Mouse (Mus musculus) left cerebral cortex, postnatal 25 days (tissue): ENCODE results near the gene Gm49391. TPM values are rescaled to one million over a fixed set of nuclear protein-coding genes. Genes with fewer than 3 reads are reported as not detected.
"Not testable (repeated sequence)": the region's sequence is repeated elsewhere in the genome, so short reads cannot be mapped to it uniquely, and the experiment has no call there.

Source experiments
- DNase-seq, 2 experiments: peaks; one replicate each; pipeline ENCODE4 v3.0.0; 2022; ENCODE audit warnings: low spot score in 2 of 2, mixed read lengths in 1 of 2
- intact Hi-C: fragments of 180-260 bp; cut with DNase I; formaldehyde crosslinking; loops from one replicate; pipeline ENCODE4 v1.15.1; 2025
- total RNA-seq, 2 experiments: library from RNA; stranded (reverse); gene quantifications; 2 replicates each; pipeline ENCODE4 v1.2.3; 2021

Gene Gm49391
- under 1 TPM in 1 of 2 experiments, not detected in 1; 0.99 TPM for total RNA-seq

GRCm38 (mm10) chr13:60936500-60936901, at the start of gene Gm49391, which contains the start of gene Ctla2a:
Gene Gm49391 (minus strand): TSS chr13:60936571.
Gene Ctla2a (minus strand): TSS chr13:60936625.
- intact Hi-C loops = no loop called here

GRCm38 (mm10) chr13:60972319-60972718, 35.9 kb upstream of the Gm49391 start:
- intact Hi-C loops, DNase-seq: not testable (repeated sequence)

More at GRCm38 (mm10) chr13:60936500-60936901, at the start of gene Gm49391, which contains the start of gene Ctla2a:
- no peak for DNase-seq

- intact Hi-C loops, DNase-seq: not testable (repeated sequence)
Observed at GRCm38 (mm10) chr13:60963985-60964384, 27.6 kb upstream of the Gm49391 start.

DNA sequence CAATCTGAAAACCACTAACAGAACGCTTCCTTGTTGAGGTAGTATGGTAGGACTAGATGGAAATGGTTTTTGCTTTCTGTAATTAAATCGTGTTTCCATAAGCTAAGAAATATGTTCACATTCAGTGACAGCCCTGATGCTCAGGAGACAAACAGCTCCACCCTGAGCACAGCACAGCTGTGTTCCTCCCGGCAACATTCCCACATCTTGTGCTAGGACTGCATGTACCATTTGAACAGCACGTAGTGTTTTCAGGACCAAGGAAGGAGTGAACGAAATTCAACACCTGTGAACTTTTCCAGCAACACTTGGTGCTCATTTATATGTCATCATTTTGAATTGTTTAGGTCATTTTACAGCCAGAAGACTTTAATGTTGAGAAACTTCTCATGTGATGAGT, 25.3 kb upstream of the Gm49391 start:
- intact Hi-C loops = no loop called here
- no peak for DNase-seq

DNA sequence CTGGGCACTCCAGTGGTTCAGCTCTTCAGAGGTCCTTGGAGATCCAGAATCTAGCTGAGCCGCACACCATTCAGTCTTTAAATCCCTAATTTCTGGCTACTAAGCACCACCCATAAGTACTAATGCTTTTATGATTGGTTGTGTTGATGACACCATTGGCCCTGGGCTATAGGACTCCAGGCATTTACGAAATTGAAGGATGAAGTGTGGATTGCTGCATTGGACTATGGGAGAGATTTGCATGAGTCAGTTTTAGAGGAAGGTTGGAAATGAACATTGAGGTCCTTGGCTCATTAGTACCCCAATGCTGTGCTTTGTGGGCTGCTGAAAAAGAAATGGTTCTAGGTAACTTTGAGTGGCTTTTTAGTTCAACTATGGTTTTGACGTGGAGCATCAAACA, 5.5 kb upstream of the Gm49391 start, which contains the start of gene Tpbpa:
TSS of gene Tpbpa (minus strand) at position 101 of the 400 bp plus-strand sequence.
- DNase-seq, intact Hi-C loops: not testable (repeated sequence)

GRCm38 (mm10) chr13:60935490-60935889, 881 bp downstream of the Gm49391 start, which contains the start of gene Gm49393:
Gene Gm49393 (minus strand): TSS chr13:60935590.
- intact Hi-C loops = not testable (repeated sequence)

GRCm38 (mm10) chr13:60904780-60905179, 31.6 kb downstream of the Gm49391 start, which contains the start of gene Tpbpb:
Gene Tpbpb (minus strand): TSS chr13:60904880.
- intact Hi-C loops, DNase-seq: not testable (repeated sequence)

More at GRCm38 (mm10) chr13:60935490-60935889, 881 bp downstream of the Gm49391 start, which contains the start of gene Gm49393:
- not testable (repeated sequence) for DNase-seq

DNA sequence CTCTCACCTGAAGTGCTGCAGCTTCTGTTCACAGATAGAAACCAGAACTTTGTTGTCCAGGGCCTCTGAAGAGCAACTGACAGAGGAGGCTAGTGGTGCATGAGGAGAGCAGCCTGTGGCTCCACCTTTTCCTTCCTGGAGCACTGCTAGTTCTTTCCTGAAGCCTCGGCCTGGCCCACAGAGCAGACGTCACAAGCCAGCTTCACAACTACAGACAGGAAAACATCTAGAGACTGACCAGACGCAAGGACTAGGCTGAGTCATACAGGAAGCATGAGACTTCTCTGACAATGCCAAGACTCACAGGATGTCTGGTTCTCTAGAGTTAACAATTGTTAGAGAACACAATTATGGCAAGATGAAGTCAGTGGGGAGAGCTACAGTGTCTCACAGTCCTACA, 39.0 kb downstream of the Gm49391 start, which contains the start of gene Ctla2b:
TSS of gene Ctla2b (minus strand) at position 120 of the 400 bp plus-strand sequence.
- intact Hi-C loops = no loop called here

DNA sequence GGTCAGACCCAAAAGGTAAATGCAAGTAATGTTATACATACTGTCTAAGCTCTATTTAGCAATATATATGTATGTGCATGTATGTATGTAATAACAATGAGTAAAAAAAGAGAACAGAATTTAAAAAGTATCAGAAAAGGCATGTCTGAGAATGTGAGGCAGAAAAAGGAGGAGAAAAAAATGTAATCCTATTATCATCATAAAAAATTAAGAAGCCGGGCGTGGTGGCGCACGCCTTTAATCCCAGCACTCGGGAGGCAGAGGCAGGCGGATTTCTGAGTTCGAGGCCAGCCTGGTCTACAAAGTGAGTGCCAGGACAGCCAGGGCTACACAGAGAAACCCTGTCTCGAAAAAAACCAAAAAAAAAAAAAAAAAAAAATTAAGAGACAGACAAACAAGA, 39.6 kb downstream of the Gm49391 start, which contains the start of gene Gm49392:
TSS of gene Gm49392 (minus strand) at position 101 of the 400 bp plus-strand sequence.
- intact Hi-C loops, DNase-seq: not testable (repeated sequence)

More for the DNA sequence above, 39.0 kb downstream of the Gm49391 start, which contains the start of gene Ctla2b:
- DNase-seq = peak in 1 of 2 experiments; percentile 3

- intact Hi-C loops = no loop called here
- no peak for DNase-seq
Observed at GRCm38 (mm10) chr13:60895406-60896160, 40.8 kb downstream of the Gm49391 start.

DNA sequence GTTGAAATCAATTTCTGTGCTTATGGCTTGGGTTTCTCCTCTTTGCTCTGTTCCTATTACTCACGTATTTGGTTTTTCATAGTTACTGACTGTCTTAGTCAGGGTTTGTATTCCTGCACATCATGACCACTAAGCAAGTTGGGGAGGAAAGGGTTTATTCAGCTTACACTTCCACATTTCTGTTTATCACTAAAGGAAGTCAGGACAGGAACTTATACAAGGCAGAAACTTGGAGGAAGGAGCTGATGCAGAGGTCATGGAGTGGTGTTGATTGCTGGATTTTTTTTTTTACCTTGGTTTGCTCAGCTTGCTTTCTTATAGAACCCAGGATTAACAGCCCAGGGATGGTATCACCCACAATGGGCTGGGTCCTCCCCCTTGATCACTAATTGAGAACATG, 44.1 kb downstream of the Gm49391 start:
- DNase-seq = no peak
- intact Hi-C loops = no loop called here

- intact Hi-C loops = no loop called here
- DNase-seq = no peak
Observed at GRCm38 (mm10) chr13:60864281-60864680, 72.1 kb downstream of the Gm49391 start, which contains the start of gene 4930486L24Rik. Gene 4930486L24Rik (minus strand): TSS chr13:60864475.

DNA sequence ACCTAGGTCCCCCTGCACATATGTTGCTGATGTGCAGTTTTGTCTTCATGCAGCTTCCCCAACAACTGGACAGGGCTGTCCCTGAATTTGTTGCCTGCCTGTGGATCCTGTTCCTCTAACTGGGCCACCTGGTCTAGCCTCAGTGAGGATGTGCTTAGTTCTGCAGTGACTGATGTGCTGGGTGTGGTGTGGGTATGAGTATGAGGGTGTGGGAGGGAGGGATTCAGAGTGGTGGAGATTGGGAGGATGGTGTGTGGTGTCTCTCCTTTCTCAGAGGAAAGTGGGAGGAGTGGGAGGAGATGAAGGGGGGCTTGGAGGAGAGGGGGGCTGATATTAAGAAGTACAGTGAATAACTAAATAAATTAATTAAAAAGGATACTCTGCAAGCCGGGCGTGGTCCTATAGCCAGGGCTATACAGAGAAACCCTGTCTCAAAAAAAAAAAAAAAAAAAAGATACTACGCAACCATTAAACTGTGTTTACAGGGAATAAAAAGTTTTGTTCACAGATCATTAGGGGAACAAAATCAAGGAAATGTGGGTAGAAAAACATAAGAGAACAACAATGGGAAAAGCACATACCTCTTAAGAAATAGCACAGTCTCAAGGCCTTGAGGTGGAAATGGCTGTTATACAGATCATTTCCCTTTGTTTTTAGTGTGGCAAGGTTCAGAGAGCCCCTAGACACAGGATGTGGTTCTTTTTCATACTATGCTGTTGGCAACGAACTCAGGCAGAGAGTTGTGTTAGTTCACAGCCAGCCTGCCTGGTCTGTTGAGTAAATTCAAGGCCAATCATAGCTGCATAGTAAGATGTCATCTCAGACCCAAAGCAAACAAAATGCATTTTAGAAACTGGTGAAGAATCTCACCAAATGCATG, 87.9 kb downstream of the Gm49391 start:
- DNase-seq = no peak
- intact Hi-C loops = no loop called here

Other genes starting within 250 kb of the Gm49391 start
- not detected for gene BC051665, start 150.2 kb downstream of the Gm49391 start, total RNA-seq
- not detected for gene Ctsll3, start 133.7 kb downstream of the Gm49391 start, total RNA-seq
- not detected for gene 4930486L24Rik, start 72.1 kb downstream of the Gm49391 start, total RNA-seq
- gene Gm49392, start 39.7 kb downstream of the Gm49391 start, total RNA-seq = under 1 TPM in 1 of 2 experiments, not detected in 1; 0.23 TPM
- gene Ctla2b, start 39.1 kb downstream of the Gm49391 start, total RNA-seq = 1 to 10 TPM; 1.7 to 2.0 TPM
- gene Tpbpb, start 31.7 kb downstream of the Gm49391 start, total RNA-seq = not detected
- gene Gm49393, start 981 bp downstream of the Gm49391 start, total RNA-seq = not detected
- gene Ctla2a, start 54 bp upstream of the Gm49391 start, total RNA-seq = 10 to 100 TPM; 22.0 to 22.9 TPM
- gene Tpbpa, start 5.4 kb upstream of the Gm49391 start, total RNA-seq = not detected
- gene Ctsj, start 69.4 kb upstream of the Gm49391 start, total RNA-seq = not detected
- not detected for gene Ctsq, start 104.1 kb upstream of the Gm49391 start, total RNA-seq
- not detected for gene Ctsr, start 227.7 kb upstream of the Gm49391 start, total RNA-seq